Mouse (Mus musculus) heart, postnatal 25 days (tissue): ENCODE measurements around the gene Fgfr2. TPM values are rescaled to one million over a fixed set of nuclear protein-coding genes. Genes with fewer than 3 reads are reported as not detected.

Experiments used
- DNase-seq: peaks from one replicate; pipeline ENCODE4 v3.0.0; 2022; ENCODE audit warnings: low spot score
- intact Hi-C: fragments of 180-260 bp; cut with DNase I; formaldehyde crosslinking; loops from one replicate; pipeline ENCODE4 v1.15.1; 2025
- total RNA-seq, 2 experiments: library from RNA; stranded (reverse); gene quantifications; 2 replicates each; pipeline ENCODE4 v1.2.3; 2021

Fgfr2 gene
- total RNA-seq, 2 experiments from 2014 or later = 1.7 to 1.8 TPM

DNA sequence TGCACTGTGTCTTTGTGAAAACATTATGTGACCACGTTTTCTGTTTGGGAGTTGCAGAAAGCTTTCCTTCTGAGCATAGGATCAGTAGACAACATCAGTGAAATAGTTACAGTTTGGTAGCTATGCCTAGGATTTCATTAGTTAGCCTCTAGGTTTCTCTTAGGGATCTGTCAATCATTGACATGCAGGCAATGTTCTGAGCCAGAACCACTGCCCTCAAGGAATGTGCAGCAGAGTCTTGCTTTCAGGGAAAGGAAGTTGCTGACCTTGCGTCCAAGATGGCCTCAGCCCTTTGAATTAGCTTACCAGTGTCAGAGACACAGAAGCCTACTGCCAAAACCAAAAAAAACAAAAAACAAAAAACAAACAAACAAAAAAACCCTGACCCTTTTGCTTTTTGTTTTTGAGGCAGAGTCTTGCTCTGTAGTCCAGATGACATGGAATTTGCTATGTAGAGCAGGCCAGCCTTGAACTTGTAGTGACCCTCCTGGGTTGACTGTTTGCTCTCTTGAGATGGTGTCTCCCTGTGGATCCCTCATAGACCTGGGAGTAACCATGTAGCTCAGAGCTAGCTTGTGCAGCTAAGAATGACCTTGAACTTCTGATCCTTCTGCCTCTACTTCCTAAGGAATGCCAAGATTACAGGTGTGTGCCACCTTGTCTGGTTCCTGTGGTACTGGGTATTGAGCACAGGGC is 247.6 kb downstream of the Fgfr2 start:
- intact Hi-C loops = no loop called here
- DNase-seq = no peak

DNA sequence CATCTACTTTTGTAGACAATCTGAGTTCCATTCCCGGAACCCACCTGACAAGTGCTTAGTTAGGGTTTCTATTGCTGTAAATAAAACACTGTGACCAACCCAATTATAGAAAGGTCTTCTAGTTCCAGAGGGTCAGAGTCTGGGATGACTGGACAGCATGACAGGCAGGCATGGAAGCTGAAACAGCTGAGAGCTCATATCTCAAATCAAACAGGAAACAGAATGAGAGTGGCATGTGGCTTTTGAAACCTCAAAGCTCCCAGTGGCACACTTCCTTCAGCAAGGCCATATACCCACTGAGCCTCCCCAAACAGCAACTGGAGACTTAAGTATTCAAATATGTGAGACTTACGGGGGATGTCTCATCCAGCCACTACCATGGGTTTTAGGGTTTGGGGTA is 250.1 kb downstream of the Fgfr2 start:
- intact Hi-C loops = no loop called here
- DNase-seq = no peak

DNA sequence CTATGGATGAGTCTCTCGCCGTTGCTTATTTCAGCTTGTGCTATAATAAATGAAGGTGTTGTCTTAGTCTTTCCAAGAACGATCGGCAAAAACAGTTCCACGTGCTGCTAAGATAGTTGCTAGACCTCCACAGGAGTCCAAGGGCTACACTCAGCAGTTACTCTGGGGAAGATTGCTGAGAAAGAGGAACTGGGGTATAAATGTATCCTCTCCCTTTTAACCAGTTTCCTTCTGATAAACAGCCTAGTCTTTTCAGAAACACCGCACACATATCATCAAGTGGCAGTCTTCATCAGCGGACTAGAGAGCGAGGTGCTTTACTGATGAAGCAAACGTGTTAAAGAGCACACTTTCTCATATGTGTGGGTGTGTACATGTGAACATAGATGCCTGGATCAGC is 256.8 kb downstream of the Fgfr2 start:
- DNase-seq = no peak
- intact Hi-C loops = no loop called here

DNA sequence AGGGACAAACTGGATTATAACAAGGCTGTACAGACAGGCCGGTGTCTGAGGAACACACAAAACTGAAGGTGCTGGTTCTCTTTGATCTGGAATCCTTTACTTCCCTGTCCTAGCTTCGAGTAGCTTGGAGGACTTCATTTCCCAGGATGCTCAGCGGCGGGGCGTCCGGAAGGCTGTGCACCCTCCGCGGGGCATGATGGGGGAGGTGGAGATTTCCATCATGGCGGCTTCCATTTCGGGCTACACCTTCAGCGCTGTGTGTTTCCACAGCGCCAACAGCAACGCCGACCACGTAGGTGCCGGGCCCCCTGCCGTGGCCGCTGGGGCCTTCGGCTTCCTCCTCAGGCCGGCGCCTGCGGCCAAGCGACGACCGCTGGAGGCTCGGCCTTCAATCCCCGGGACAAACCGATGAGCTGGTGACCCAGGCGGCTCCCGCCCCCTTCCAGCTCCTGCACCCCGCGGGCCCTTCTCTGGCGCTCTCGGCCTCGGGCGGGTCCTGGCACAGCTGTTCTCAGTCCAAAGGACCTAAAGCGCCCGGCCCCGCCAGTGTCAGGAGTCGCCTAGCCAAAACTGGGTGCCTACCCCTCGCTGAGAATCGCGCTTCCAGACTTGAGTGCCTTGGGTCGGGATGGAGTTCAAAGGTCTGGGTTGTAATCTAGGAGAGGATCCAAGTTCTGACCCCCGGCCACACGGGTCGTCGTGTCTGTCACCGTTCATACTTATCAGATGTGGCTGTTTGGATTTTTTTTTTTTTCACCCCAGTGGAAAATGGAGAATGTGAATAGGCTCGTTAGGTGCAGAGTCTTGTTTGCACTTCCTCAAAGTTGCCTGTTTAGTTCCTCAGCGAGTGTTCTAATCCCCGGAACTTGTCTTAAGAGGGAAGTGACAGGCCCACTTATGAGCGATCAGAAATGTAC is 263.9 kb downstream of the Fgfr2 start, which contains the start of gene Abraxas2:
Abraxas2 (plus strand) TSS at position 184 of the 917 bp plus-strand sequence.
- intact Hi-C loops = loop anchor here (10.0 kb wide), 2 partner anchors 136 to 266 kb away; partner anchors contain the start of genes Ctbp2 and Fgfr2
- DNase-seq = peak; percentile 72

DNA sequence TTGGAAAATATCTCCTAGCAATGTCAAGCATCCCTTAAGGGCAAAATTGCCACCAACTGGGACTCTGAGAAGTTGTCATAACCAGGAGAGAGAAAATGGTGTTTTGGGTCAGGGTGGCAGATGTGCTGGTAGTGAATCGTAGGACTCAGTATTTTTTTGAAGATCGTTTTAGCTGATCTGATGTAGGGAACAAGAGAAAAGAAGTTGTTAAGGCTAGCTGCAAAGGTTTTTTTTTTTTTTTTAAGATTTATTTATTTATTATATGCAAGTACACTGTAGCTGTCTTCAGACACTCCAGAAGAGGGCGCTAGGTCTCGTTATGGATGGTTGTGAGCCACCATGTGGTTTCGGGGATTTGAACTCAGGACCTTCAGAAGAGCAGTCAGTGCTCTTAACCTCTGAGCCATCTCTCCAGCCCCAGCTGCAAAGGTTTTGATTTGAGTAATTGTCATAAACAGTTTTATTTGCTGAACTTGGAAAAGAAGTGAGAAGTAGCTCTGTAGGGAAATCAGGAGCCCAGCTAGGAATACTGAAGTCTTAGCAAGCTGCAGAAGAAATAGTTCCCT is 265.0 kb downstream of the Fgfr2 start:
- intact Hi-C loops = loop anchor here (10.0 kb wide), 2 partner anchors 137 to 267 kb away; partner anchors contain the start of genes Ctbp2 and Fgfr2
- no peak for DNase-seq

DNA sequence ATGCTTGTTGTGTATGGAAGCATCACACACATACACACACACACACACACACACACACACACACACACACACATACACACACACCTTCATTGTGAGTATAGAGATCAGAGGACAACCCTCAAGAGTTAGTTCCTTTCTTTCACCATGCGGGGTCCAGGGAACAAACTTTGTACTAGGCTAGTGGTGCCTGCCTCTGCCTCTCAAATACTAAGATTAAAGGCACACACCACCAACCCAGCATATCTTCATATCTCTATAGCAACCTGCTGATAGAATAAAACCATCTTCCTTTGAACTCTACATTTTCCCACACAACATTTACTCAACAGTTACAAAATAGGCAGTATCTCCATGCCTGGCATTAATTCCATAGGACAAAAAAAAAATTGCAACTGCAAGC is 267.1 kb downstream of the Fgfr2 start:
- intact Hi-C loops = loop anchor here (10.0 kb wide), 2 partner anchors 139 to 269 kb away; partner anchors contain the start of genes Ctbp2 and Fgfr2
- no peak for DNase-seq

DNA sequence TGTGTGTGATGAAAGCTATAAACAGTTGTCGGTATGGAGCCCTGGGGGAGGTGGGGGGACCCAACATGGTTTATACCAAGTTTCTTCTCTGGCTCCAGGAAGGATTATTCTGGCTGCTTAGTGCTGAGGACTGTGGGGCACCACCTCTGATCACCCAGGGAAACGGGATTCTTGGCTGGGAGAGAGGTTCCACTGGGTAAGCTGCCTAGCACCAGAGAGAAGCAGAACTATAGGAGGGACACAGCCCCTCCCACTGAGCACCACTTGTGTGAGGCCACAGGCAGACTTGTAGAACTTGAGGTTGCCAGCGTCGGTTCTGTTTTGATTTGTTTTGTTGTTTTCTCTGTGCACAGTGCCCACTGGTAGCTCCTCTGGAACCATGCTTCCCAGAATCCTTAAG is 269.2 kb downstream of the Fgfr2 start:
- no peak for DNase-seq
- intact Hi-C loops = loop anchor here (2.0 to 10.0 kb wide), 3 partner anchors 41 to 271 kb away; partner anchors contain the start of genes Ctbp2, Fam53b and Fgfr2

DNA sequence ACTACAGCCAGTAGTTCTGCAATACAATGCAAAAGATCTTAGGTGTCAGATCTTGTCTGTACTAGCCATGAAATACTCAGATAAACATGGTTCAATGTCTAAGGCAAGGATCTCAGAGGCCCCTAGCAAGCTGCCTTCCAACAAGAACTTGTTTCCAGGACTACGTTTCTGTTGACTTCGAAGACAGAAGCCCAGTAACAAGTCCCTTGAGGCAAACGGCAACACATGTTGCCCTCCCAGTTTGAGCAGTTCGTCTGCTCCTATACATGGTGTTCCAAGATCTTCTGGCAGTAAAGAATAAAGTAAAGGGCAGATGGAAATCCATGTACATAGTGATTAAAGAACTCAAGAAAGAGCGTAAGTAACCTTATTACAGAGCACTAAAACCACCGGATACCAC is 269.8 kb downstream of the Fgfr2 start:
- intact Hi-C loops = loop anchor here (2.0 to 10.0 kb wide), 3 partner anchors 41 to 271 kb away; partner anchors contain the start of genes Ctbp2, Fam53b and Fgfr2
- no peak for DNase-seq

DNA sequence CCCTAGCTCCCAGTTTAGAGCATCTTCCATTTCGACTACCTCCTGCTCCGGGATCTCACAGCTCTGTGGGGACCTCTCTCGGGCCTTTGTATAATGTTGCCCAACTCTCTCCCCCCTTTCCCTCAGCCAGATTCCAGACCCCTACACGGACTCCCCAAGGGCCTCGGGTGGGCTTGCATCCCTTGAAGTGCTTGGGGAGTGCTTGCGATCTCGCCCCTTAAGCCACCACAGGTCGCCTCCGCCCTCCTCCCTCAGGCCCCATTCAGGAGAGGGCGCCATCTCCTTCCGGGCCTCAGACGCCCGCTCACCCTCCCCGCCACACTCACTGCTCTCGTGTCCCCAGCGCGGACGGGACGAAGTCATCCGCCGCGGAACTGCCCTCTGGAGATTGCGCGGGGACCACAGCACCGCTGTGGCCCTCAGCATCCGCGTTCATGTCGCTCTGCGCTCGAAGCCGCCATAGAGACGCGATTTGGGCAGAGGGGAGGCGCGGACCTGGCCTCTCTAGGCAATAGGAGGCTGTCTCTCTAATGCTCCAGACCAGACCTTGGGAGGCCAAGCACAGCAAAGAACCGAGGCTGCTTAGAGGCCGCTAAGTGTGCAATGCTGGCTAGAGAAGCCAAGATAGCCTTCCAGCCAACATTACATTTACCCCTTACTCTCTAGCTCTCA is 270.8 kb downstream of the Fgfr2 start, which contains the start of gene Eef1akmt2:
Eef1akmt2 (minus strand) TSS at position 501 of the 672 bp plus-strand sequence.
- peak; percentile 64 for DNase-seq
- intact Hi-C loops = loop anchor here (1.0 to 10.0 kb wide), 4 partner anchors 40 to 272 kb away; partner anchors contain the start of genes Ctbp2, Fam53b and Fgfr2

DNA sequence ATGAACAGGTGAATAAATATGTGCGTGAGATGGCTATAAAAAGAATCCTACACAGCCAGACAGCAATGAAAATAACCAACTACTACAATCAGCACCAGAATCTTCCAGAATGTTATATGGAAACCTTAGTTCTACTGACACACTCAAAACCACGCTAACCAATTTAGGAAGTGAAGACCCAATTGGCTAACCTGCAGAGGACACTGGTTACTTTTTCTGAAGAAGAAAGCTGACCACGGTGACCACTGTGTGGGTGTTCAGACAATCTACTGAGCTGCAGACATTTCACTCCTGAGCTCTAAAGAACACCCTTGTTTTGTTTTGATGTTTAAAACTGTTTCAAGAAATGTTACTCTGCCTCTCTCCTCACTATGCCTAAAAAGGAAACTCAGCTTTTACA is 280.0 kb downstream of the Fgfr2 start:
- intact Hi-C loops = no loop called here
- no peak for DNase-seq

DNA sequence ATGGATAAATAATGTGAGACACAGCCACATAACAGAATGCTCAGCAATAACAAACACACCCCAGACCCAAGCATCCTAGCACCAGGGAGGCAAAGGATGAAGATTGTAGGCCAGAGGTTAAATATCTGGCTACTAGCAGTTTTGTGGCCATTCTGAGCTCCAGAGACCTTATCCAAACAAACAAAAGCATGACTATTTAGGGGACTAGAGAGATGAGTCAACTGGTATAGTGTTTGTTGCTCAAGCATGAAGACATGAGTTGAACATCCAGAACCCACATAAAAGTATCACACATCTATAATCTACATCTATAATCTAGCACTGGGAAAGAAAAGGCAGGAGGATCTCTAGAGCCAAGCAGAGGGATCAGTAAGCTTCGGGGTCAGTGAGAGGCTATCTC is 280.7 kb downstream of the Fgfr2 start:
- intact Hi-C loops = no loop called here
- no peak for DNase-seq

DNA sequence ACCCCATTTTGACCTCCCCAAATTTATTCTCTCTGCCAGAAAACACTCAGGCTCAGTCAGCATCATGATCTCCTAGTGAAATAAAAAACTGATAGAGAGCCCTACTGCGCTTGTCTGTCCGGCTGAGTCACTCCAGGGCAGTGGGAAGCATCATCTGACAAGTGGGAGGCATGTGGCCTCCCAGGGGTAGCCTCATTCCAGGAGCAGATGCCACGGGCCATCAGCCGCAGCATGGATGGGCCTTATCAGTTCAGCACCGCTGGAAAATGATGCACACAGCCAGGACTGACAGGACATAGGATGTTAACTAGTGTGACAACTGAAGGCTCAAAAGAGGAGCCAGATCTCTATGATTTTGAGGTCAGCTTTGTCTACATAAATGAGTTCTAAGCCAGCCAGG is 281.9 kb downstream of the Fgfr2 start:
- intact Hi-C loops = no loop called here
- DNase-seq = no peak

DNA sequence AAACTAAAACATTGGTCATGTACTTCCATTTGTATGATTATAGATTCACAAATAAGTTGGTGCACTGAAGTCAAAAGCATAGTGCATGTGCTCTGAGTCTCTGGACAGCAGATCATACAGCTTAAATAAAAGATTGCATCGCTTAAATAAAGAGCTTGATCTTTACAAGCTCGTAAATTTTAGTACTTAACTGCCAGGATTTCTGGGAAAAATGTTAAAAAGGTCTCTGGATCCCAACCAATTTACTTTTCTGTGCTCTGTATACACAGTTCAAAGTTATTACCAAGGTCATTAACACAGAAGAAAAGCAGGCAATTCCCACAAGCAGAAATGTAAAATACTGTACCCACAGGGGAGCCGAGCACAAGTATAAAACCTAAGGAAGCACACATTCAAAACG is 292.2 kb downstream of the Fgfr2 start:
- intact Hi-C loops = no loop called here

DNA sequence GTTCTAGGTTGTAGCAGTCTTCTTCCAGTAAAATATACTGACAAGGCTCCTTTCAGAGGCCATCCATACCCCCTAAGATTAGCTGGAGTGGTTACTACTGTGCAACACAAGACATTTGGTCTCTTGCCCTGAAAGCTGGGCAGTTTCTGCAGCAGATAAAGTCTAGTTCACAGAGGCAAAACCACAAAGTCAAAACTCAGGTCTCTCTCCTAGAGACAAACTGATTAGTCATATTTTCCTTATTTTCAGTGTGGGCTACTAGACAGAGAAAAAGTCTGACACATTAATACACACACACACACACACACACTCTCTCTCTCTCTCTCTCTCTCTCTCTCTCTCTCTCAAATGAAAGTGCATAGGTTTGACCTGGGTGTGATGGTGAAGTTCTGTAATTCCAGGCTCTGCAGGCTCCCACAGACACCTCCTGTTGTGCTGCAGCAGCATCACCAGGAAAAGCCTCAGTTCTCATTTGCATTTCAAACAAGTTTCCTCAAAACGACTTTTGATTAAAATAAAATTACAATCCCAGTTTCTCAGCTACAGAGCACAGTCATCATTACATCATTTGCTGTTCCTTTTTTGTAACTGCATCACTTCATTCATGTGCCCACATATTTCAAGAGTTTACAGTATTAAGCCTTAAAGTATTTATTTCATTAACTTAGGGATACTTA is 298.7 kb downstream of the Fgfr2 start:
- DNase-seq = no peak
- intact Hi-C loops = no loop called here

More for the DNA sequence above, 292.2 kb downstream of the Fgfr2 start:
- no peak for DNase-seq

DNA sequence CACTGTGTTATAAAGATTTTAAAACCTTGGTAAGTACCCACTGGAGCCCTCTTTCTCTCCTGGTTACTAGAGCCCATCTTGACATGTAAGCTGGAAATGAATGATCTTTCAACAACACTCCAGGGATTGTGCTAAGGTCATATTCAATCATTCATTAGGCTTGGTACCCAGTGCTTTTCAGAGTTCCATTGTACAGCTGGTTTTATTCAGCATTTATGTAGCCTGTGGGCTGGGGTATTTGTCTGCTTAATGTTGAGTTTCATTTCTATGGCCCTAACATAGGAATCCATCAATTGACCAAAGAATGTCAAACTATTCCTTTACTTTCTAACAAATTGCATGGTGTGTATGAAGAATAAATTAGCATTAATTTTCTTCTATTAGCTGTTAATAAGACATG is 299.3 kb downstream of the Fgfr2 start:
- intact Hi-C loops = no loop called here

DNA sequence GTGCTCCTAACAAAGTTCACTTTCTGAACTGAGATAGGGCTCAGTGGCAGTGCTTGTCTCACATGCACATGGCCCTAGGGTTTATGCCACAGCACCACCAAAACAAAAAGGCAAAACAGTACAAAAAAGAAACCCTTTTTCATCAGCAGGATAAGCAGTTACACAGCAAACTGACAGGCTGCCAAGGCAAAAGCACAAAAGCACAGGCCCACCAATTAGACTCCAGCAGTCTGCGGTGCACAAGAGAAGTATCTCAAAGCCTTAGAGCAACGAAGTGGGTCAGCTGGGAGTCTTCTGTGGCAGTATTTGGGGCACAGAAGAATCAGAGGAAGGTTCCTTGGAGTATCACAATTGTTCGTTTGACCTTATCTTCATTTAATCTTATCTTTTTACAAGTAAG is 302.5 kb downstream of the Fgfr2 start:
- no peak for DNase-seq
- intact Hi-C loops = no loop called here

More for the DNA sequence above, 299.3 kb downstream of the Fgfr2 start:
- no peak for DNase-seq

DNA sequence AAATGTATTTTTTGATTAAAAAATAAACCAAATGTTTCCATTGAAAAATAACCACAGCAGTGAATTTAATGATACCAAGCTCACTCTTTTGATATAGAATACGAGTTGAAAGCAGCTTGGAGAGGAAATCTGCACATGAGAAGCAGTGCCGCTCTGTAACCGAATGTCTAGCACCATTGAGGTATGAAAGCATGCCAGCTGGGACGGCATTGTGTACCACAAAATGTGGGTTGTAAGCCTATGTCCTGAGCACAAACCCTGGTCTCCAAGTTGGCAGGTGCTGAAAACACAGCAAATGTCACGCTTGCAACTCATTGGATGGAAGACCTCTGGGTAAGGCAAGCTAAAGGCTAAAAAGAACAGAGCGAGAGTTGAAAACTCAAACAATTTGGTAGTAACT is 306.1 kb downstream of the Fgfr2 start:
- intact Hi-C loops = no loop called here
- no peak for DNase-seq

DNA sequence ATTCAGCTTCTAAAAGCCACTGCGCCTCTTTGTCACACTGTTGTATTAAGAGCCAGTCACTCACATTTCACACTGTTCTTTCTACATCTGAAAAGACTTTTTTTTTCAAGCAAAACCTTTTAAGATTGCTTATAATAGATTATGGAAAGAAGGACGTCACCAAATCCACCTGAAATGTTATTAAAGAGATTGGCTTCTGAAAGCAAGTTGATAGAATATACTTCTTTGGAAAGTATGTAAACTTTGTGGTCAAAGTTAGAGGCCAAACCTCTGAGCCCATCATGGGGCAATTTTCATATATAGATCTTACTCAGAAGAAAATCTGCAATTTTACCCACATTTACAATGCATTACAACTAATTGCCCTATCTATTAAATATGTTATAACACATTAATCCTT is 306.6 kb downstream of the Fgfr2 start:
- intact Hi-C loops = no loop called here
- no peak for DNase-seq

DNA sequence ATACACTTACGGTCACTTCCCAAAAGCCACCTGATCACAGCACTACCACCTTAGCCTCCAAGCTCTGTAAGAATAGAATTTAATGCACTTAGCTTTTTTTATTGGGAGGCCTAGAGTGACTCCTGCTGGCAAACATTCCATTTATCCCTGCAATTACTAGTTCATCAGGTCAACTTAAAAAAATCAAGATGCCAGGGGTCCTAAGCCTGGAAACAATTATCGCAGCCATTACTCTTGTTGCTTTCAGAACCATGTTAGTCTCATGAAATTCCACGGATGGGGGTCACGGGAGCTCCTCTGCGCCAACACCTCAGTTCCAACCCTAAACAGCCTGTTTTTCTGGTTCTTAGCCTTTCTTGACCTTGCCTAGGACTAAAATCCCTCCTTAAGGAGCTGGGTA is 308.1 kb downstream of the Fgfr2 start:
- intact Hi-C loops = no loop called here
- no peak for DNase-seq
